Mouse (Mus musculus): Measurements from ENCODE around the gene Abcb11.

- TF ChIP-seq TCF12 (IDR thresholded peaks at IDR 0.05; ENCODE audit: insufficient read depth, poor library complexity, severe bottlenecking) (no peak), POLR2A (IDR thresholded peaks at IDR 0.05; ENCODE audit: insufficient read length, low read depth) (no peak), MAX (IDR thresholded peaks at IDR 0.05; ENCODE audit: low read depth) (no peak), MYOG (IDR thresholded peaks at IDR 0.05; ENCODE audit: control insufficient read depth in 1 of 3, insufficient read depth in 1 of 3, insufficient read length in 2 of 3, low read depth in 2 of 3) (no peak), E2F4 (IDR thresholded peaks at IDR 0.05; ENCODE audit: insufficient read depth) (no peak)
Observed at GRCm38 (mm10) chr2:69342496-69343221, at the start of gene Abcb11.
